Mouse (Mus musculus) spleen, adult 18-20 months (tissue): ENCODE measurements at regions not wholly inside any gene's neighbourhood (a gene's known extent, or its start where the extent isn't known, plus 50 kb on each side); places are given as distances from the start of the nearest gene placed in this dataset.
"Not testable (repeated sequence)": the region's sequence is repeated elsewhere in the genome, so short reads cannot be mapped to it uniquely, and the experiment has no call there.

ENCODE experiments used
- DNase-seq, 2 experiments: peaks; one replicate each; pipeline ENCODE4 v3.0.0; 2022; ENCODE audit warnings: mixed read lengths in 2 of 2

DNA sequence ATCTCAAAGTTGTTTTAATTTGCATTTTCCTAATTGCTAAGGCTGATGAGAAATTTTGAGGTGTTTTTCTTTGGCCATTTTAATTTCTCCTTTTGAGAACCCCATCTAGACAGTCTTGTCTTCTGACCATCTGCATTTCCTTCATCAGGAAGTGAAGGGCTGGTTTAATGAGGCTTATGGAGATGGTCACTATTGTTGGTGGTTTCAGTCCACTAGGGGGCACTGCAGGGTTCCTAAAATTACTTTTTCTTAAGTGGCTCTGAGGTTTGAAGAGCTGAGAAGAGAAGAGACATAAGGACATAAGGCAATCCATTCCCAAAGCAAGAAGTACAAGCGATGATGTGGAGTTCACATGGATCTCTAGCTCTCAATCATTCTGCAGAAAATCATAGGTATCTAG, 805.6 kb upstream of the Olfr1507 start:
- DNase-seq, result not testable (repeated sequence)

GRCm38 (mm10) chr14:53299735-53300134, 804.2 kb upstream of the Olfr1507 start:
- DNase-seq, result not testable (repeated sequence)

DNA sequence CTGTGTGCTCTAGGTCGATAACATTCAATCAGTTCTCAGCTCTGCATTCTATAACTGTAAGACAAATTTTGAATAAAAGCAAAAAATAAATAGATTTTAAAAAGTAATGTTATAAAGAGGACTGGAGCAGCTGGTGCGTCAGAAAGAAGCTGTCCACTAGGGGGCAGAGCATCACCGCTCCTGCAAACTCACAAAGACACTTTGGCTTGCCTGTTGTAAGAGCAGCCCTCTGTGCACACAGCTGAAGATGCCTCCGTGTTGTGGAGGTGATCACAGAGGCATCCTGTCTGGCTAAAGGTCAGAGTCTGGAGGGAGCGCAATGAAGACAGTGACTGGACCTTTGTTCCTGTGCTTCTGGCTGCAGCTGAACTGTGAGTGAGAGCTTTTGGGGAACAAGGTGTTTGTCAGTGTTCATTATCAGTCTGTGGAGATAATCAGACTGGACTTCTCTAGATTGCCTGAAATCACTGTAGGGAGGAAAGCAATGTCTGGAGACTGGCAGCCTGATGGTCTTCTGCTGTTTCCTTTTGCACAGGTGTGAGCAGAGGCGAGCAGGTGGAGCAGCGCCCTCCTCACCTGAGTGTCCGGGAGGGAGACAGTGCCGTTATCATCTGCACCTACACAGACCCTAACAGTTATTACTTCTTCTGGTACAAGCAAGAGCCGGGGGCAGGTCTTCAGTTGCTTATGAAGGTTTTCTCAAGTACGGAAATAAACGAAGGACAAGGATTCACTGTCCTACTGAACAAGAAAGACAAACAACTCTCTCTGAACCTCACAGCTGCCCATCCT, 788.0 kb upstream of the Olfr1507 start:
- not testable (repeated sequence) for DNase-seq

DNA sequence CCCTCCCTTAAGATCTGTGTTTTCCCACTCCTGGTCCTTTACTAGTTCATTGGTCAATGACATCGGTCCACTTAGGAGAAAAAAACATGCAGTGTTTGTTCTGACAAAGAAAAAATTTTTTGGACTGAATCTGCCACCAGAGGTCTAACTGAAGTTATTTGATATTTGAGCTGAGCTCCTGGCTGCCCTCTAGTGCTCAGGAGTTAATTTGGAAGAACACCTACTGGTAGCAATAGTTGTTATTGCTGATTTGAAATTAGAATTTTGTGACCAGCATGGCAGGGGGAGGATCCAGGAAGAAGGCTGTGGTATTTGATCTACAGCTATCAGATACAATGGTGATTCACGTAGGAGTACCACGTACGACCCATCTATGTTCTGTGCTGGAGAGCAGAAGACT, 777.7 kb upstream of the Olfr1507 start:
- DNase-seq, result not testable (repeated sequence)

DNA sequence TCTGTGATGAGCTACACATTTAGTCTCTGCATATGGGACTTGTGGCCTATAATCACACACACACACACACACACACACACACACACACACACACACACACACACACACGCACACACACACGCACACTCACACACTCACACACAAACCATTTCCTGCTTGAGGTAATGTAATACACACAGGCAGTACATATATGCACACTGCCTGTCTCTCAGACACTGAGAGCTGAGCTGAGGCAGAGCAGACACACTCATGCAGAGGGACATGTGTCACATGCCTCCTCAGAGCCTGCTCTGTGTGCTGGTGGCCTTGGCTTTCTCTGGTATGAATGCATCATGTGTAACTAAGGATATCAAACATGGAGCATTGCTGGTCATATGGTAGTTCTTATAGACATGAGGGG, 772.1 kb upstream of the Olfr1507 start:
- not testable (repeated sequence) for DNase-seq

GRCm38 (mm10) chr14:53255962-53256361, 760.4 kb upstream of the Olfr1507 start:
- DNase-seq, result not testable (repeated sequence)

DNA sequence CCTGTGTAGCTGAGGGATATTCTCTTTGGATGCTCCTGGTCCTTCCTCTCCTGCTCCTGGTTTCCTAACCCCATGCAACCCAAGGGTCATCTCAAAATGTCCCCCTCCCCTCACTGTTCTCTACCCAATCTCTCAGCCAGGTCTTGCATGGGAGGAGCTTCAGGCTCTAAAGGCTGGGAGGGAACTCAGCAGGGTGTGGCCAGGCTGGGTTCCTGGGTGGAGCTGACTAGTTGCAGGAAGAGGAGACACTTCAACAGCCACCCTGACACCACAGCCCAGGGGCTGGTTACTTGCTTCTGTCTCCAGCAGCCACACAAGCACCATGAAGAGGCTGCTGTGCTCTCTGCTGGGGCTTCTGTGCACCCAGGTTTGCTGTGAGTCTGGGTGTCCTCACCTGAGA, 757.9 kb upstream of the Olfr1507 start:
- DNase-seq, result not testable (repeated sequence)

DNA sequence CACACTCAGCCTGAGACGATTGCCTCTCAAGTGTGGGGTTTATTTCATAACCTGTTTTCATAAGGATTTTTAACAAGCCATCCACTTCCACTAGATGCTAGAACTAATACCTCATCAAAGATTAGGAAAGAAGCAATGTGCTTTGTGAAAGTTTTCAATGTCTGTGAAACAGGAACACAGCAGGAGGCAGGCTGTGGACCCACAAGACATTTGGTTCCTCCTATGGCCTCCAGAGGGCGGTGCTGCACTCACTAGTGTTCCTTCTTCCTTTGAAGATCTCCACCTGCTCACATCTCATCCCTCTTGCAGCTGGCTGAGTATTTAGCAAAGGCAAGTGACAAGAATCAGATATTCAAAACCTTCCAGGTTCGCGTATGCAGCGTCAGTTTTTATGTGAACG, 735.6 kb upstream of the Olfr1507 start:
- DNase-seq, result not testable (repeated sequence)

DNA sequence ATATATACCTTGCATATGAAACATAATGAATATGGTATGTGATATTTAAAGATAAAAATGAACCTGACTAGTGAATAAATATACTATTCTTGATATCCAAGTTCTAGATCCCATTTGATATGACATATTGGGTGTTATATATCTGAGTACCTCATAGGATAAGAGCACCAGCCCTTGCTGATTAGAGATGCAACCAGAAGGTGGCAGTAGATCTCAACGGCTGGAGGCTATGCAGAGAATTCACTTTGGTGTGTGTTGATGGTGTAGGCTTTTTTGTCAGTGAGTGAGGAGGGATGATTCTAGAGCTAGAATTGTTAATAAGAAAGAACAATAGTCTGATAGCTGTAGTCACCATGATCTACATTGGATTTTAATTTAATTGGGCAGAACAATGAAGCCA, 729.2 kb upstream of the Olfr1507 start:
- not testable (repeated sequence) for DNase-seq

GRCm38 (mm10) chr14:53210554-53210953, 715.0 kb upstream of the Olfr1507 start:
- DNase-seq, result not testable (repeated sequence)

DNA sequence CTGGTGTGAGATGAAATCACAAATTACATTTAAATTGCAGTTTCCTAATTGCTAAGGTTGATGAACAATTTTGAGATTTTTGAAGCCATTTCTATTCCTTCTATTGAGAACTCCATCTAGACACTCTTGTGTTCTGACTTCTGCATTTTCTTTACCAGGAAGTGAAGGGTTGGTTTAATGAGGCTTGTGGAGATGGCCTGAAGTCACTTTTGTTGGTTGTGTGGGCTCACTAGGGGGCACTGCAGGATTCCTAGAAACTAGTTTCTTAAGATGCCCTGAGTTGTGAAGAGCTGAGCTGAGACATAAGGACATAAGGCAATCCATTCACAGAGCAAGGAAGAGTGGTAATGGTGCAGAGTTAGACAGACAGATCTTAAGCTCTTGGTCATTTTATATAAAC, 713.7 kb upstream of the Olfr1507 start:
- not testable (repeated sequence) for DNase-seq

GRCm38 (mm10) chr14:53190931-53191330, 695.4 kb upstream of the Olfr1507 start:
- DNase-seq, result not testable (repeated sequence)

GRCm38 (mm10) chr14:53174099-53174498, 678.5 kb upstream of the Olfr1507 start:
- DNase-seq, result not testable (repeated sequence)

DNA sequence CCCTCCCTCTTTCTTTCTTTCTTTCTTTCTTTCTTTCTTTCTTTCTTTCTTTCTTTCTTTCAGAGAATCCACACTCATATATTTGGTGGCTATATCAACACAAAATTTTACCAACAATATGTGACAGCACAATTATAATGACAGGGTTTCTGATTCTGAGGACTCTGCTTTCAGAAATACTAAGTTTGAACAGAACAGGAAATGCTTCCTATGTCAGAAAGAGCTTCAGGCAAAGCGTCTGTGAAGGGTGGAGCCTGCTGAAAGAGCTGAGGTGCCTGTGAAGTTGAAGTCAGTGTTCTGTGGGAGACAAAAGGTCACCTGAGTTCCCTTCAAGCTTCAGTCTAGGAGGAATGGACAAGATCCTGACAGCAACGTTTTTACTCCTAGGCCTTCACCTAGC, 670.8 kb upstream of the Olfr1507 start:
- not testable (repeated sequence) for DNase-seq

DNA sequence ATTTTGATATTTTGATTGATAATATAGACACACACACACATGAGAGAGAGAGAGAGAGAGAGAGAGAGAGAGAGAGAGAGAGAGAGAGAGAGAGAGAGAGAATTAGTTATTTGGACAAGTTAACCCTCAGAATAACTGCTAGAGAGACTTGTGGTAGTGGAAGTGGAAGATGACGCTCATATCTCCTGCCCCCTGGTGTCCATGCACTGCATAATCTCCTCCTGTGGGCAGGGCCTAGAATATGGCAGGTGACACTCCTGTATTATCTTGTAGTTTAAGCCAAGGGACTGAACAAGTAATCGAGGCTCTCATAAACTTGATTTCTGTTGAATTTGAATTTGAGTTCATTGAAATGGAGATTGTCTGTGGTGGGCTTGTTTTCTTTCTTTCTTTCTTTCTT, 663.5 kb upstream of the Olfr1507 start:
- not testable (repeated sequence) for DNase-seq

- DNase-seq, result not testable (repeated sequence)
Observed at GRCm38 (mm10) chr14:53134783-53135182, 639.2 kb upstream of the Olfr1507 start.

DNA sequence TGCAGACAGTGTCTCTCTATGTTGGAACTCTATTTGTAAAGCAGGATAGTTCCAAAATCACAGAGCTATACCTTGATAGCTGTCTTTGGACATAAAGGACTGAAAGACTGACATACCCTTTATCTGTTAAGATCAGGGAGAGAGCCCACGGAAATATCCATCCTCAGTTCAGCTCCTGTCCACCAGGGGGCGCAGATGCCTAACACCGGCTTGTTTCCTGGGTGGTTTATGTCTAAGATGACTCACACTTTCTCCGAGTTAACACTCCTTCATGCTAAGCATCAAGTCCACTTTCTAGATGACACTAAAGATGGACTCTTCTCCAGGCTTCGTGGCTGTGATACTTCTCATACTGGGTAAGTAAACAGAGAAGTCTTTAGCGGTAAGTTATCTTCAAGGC, 636.8 kb upstream of the Olfr1507 start:
- DNase-seq, result peak in 1 of 2 experiments; percentile 19

GRCm38 (mm10) chr14:53121704-53122103, 626.2 kb upstream of the Olfr1507 start:
- DNase-seq, result peak in 1 of 2 experiments; percentile 10

DNA sequence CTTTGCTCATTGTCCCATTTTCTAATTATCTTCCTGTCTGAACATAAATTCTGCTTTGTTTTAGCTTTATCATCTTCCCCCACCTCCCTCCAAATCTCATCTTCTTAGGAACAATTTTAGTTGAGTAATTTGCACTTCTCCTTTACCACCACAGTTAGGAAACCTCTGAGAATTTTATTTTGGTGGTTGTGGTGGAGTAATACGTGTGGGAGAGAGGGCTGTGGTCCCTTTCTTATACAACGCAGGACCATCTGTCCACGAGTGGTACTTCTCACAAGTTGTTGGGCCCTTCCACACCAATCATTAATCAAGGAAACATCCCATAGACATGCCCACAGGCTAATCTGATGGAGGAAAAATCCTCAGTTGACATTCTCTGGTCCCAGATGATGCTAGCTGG, 614.2 kb upstream of the Olfr1507 start:
- DNase-seq, result not testable (repeated sequence)

DNA sequence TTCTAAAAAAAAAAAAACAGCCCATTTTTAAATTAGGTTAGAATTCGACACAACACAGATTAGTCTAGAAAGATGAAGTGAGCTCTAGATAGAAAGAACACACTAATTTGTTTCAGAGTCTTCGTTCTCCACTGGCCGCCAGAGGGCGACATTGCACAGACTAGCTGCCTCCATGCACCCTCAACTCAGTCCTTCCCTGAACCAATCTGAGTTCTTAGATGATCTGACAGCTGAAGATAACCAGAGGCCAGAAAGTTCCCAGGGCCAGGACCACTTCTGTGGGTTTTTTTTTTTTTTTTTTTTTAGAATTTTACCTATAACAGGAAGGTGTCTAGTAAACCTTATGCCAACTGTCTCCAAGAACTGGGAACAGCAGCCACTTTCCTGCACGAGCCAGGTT, 605.8 kb upstream of the Olfr1507 start:
- not testable (repeated sequence) for DNase-seq

- not testable (repeated sequence) for DNase-seq
Observed at GRCm38 (mm10) chr14:53090921-53091320, 595.4 kb upstream of the Olfr1507 start.

DNA sequence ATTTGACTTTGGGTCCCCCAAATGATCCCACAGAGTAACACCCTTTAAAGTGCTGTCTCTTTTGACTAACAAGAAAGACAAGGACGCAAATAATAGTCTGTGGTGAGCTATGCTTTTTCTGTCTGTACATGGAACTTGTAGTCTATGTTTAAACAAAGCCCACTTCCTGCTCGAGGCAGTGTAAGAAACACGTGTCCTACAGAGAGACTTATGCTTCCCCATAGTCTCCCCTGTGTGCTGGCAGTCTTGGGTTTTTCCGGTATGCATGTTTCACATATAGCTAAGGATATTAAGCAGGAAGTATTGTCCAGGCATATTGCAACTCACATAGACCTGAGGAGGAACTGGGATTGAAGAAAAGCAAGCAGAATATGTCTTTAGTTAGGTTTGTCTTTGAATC, 586.3 kb upstream of the Olfr1507 start:
- DNase-seq, result not testable (repeated sequence)

- not testable (repeated sequence) for DNase-seq
Observed at GRCm38 (mm10) chr14:53081024-53081711, 585.6 kb upstream of the Olfr1507 start.

GRCm38 (mm10) chr14:53080556-53080955, 585.0 kb upstream of the Olfr1507 start:
- not testable (repeated sequence) for DNase-seq
